Mouse (Mus musculus) liver, embryonic 14.5 days (tissue): ENCODE measurements around the gene Aqp11. TPM values are rescaled to one million over a fixed set of nuclear protein-coding genes. Genes with fewer than 3 reads are reported as not detected.

Source experiments
- ATAC-seq: fragments of 200-750 bp; cut with Nextera tagmentation; 2 replicates; pipeline ENCODE4 v1.8.0; 2017; ENCODE audit warnings: moderate number of reproducible peaks, mild to moderate bottlenecking, moderate library complexity; ENCODE audit not compliant: insufficient read depth
- DNase-seq, 3 experiments: peaks; one replicate each; pipeline ENCODE4 v3.0.0-alpha.2; 2012 to 2013; ENCODE audit warnings: low read depth in 3 of 3, low spot score in 3 of 3
- H3K27ac ChIP-seq: fragments of 300-500 bp; sonication (generic); 2 replicates; pipeline ENCODE4 v1.5.1; 2014; ENCODE audit warnings: moderate library complexity, mild to moderate bottlenecking, control low read depth, inconsistent platforms
- H3K27me3 ChIP-seq: fragments of 300-500 bp; sonication (generic); 2 replicates; pipeline ENCODE4 v1.6.1; 2014; ENCODE audit warnings: mild to moderate bottlenecking, low read length, moderate library complexity; ENCODE audit not compliant: control insufficient read depth, insufficient read depth
- H3K36me3 ChIP-seq: fragments of 300-500 bp; sonication (generic); replicated peaks from 2 replicates; pipeline ENCODE4 v1.6.1; 2014; ENCODE audit warnings: low read depth; ENCODE audit not compliant: control insufficient read depth, insufficient read depth
- H3K4me1 ChIP-seq, 2 experiments: fragments of 200-500 bp in 1 of 2; fragments of 300-500 bp in 1 of 2; sonication (generic) in 1 of 2; replicated peaks; 2 replicates each; pipeline ENCODE4 v1.6.1; 2012 to 2014; ENCODE audit warnings: antibody characterized with exemption in 1 of 2, inconsistent platforms in 1 of 2, low read length in 1 of 2; ENCODE audit not compliant: control insufficient read depth in 2 of 2, insufficient read depth in 2 of 2
- H3K4me2 ChIP-seq: fragments of 300-500 bp; sonication (generic); 2 replicates; pipeline ENCODE4 v1.6.1; 2014; ENCODE audit warnings: low read depth, mild to moderate bottlenecking, control low read depth, moderate library complexity
- H3K4me3 ChIP-seq, 2 experiments: fragments of 200-500 bp in 1 of 2; fragments of 300-500 bp in 1 of 2; sonication (generic) in 1 of 2; 2 replicates each; pipeline ENCODE4 v1.5.1; 2012 to 2014; ENCODE audit warnings: low read depth in 2 of 2, low read length in 2 of 2, mild to moderate bottlenecking in 2 of 2, control low read depth in 1 of 2, inconsistent platforms in 1 of 2, moderate library complexity in 1 of 2; ENCODE audit not compliant: insufficient read depth in 1 of 2
- H3K9ac ChIP-seq: fragments of 300-500 bp; sonication (generic); replicated peaks from 2 replicates; pipeline ENCODE4 v1.6.1; 2014; ENCODE audit warnings: mild to moderate bottlenecking, control low read depth, moderate library complexity
- H3K9me3 ChIP-seq: fragments of 300-500 bp; sonication (generic); 2 replicates; pipeline ENCODE4 v1.6.1; 2016; ENCODE audit warnings: low read length, mixed read lengths; ENCODE audit not compliant: control insufficient read depth
- CTCF ChIP-seq: IDR thresholded peaks from 2 replicates; pipeline ENCODE4 v1.5.1; 2016; ENCODE audit warnings: antibody characterized with exemption, low read depth, control low read depth
- EP300 ChIP-seq: IDR thresholded peaks from 2 replicates; pipeline ENCODE4 v1.6.1; 2016; ENCODE audit warnings: antibody characterized with exemption, low read depth
- WGBS: fragments of 180-500 bp; shearing (Covaris S2); extraction: QIAGEN DNeasy Blood & Tissue Kit; methylation state at CpG from one replicate; pipeline ENCODE4 v1.1.7; 2014; ENCODE audit not compliant: insufficient replicate concordance; 5-methylcytosine and 5-hydroxymethylcytosine counted together
- polyA plus RNA-seq, 2 experiments: library from polyadenylated mRNA; depleted of rRNA in 1 of 2; stranded (reverse) in 1 of 2; unstranded in 1 of 2; fragments of >200 nt; fragmentation: Nextera tagmentation in 1 of 2; extraction: Ambion mirVana in 1 of 2; gene quantifications; 2 replicates each; pipeline versions ENCODE4 v1.2.1 to v1.2.3; 2012 to 2014

Aqp11 gene
- polyA plus RNA-seq, 2 experiments, result 7.4 to 22.3 TPM

- ATAC-seq (peak; percentile 59), DNase-seq (no peak)
- no peaks in the 10 kb centered on the region for H3K36me3 ChIP-seq
- TF ChIP-seq EP300 (no peak), CTCF (no peak)
- 36% methylated on average over 19 of the region's 19 CpGs for WGBS
- peak overlapping the region; percentile 93 for H3K9ac ChIP-seq
- peak overlapping the region; percentile 80 for H3K4me2 ChIP-seq
- peaks cover 6 to 9% of the 10 kb centered on the region in 2 experiments for H3K4me1 ChIP-seq
- peak overlapping the region; percentile 26; the same call in 1 of the 2 replicates for H3K27ac ChIP-seq
- H3K9me3 ChIP-seq, result no peaks in the 10 kb centered on the region
- peak overlapping the region; percentile 90 to 99 for H3K4me3 ChIP-seq
- H3K27me3 ChIP-seq, result no peaks in the 10 kb centered on the region
These were observed 42.0 kb downstream of the Aqp11 start for GRCm38 (mm10) chr7:97696133-97696505.

GRCm38 (mm10) chr7:97695441-97695840 is 42.6 kb downstream of the Aqp11 start:
- H3K4me1 ChIP-seq, result peaks cover 6 to 9% of the 10 kb centered on the region in 2 experiments
- H3K27me3 ChIP-seq, result no peaks in the 10 kb centered on the region
- no peak overlapping the region for H3K4me3 ChIP-seq
- TF ChIP-seq EP300 (no peak), CTCF (no peak)
- H3K36me3 ChIP-seq, result no peaks in the 10 kb centered on the region
- H3K9ac ChIP-seq, result no peak overlapping the region; the same call in 1 of the 2 replicates
- 80% methylated on average over 1 of the region's 1 CpGs for WGBS
- no peaks in the 10 kb centered on the region for H3K9me3 ChIP-seq
- no peak overlapping the region for H3K27ac ChIP-seq
- peak overlapping the region; percentile 80 for H3K4me2 ChIP-seq
- no peak for DNase-seq
- ATAC-seq, result no peak

- WGBS, result 66% methylated on average over 2 of the region's 2 CpGs
These were observed 50.3 kb downstream of the Aqp11 start for GRCm38 (mm10) chr7:97687831-97688230.

GRCm38 (mm10) chr7:97679239-97679638 is 58.9 kb downstream of the Aqp11 start:
- Histone ChIP-seq H3K4me2 (no peak overlapping the region), H3K36me3 (peaks cover 5% of the 10 kb centered on the region), H3K27ac (no peak overlapping the region), H3K27me3 (no peaks in the 10 kb centered on the region), H3K9ac (no peak overlapping the region), H3K9me3 (no peaks in the 10 kb centered on the region), H3K4me3 (no peak overlapping the region), H3K4me1 (no peaks in the 10 kb centered on the region)
- TF ChIP-seq CTCF, result peak; percentile 39; the same call in 1 of the 2 replicates
- no peak for TF ChIP-seq EP300
- ATAC-seq (no peak), DNase-seq (no peak)
- WGBS, result 11% methylated on average over 1 of the region's 1 CpGs

More at GRCm38 (mm10) chr7:97687831-97688230, 50.3 kb downstream of the Aqp11 start:
- Histone ChIP-seq H3K4me2 (no peak overlapping the region), H3K27ac (no peak overlapping the region), H3K4me3 (no peak overlapping the region), H3K27me3 (no peaks in the 10 kb centered on the region), H3K4me1 (no peaks in the 10 kb centered on the region), H3K9ac (no peak overlapping the region), H3K36me3 (0 out of 2 replicates have a peak, but pooled peaks cover 2% of the 10 kb centered on the region), H3K9me3 (no peaks in the 10 kb centered on the region)
- no peak for DNase-seq
- ATAC-seq, result no peak
- TF ChIP-seq EP300 (no peak), CTCF (no peak)

Other genes starting within 250 kb of the Aqp11 start
- 7.7 and 9.9 TPM in 2 replicates for gene Aamdc, start 158.8 kb downstream of the Aqp11 start, polyA plus RNA-seq (2012; rRNA removed)
- gene Aamdc, start 158.8 kb downstream of the Aqp11 start, polyA plus RNA-seq (2014; fragmentation: Nextera tagmentation; extraction: Ambion mirVana), result 16.0 and 16.4 TPM in 2 replicates
- gene Rsf1, start 158.4 kb downstream of the Aqp11 start, polyA plus RNA-seq (2012; rRNA removed), result 1.4 and 2.8 TPM in 2 replicates
- gene Rsf1, start 158.4 kb downstream of the Aqp11 start, polyA plus RNA-seq (2014; fragmentation: Nextera tagmentation; extraction: Ambion mirVana), result 4.9 and 5.0 TPM in 2 replicates
- 22.6 and 36.5 TPM in 2 replicates for gene Clns1a, start 41.7 kb downstream of the Aqp11 start, polyA plus RNA-seq (2012; rRNA removed)
- 65.4 and 70.5 TPM in 2 replicates for gene Clns1a, start 41.7 kb downstream of the Aqp11 start, polyA plus RNA-seq (2014; fragmentation: Nextera tagmentation; extraction: Ambion mirVana)
- 3.1 and 4.3 TPM in 2 replicates for gene Pak1, start 50.3 kb upstream of the Aqp11 start, polyA plus RNA-seq (2012; rRNA removed)
- 8.2 and 9.0 TPM in 2 replicates for gene Pak1, start 50.3 kb upstream of the Aqp11 start, polyA plus RNA-seq (2014; fragmentation: Nextera tagmentation; extraction: Ambion mirVana)
- not detected in 2 replicates for gene Gdpd4, start 181.7 kb upstream of the Aqp11 start, polyA plus RNA-seq (2012; rRNA removed)
- not detected in 2 replicates for gene Gdpd4, start 181.7 kb upstream of the Aqp11 start, polyA plus RNA-seq (2014; fragmentation: Nextera tagmentation; extraction: Ambion mirVana)